Mouse (Mus musculus) heart, adult 18-20 months (tissue): ENCODE data around the gene Eif2a. TPM values are rescaled to one million over a fixed set of nuclear protein-coding genes. Genes with fewer than 3 reads are reported as not detected.

Experiments
- DNase-seq, 2 experiments: peaks; one replicate each; pipeline ENCODE4 v3.0.0; 2021 to 2022; ENCODE audit warnings: mixed read lengths in 1 of 2
- long read RNA-seq, 2 experiments: library from polyadenylated mRNA; stranded (forward); transcript quantifications; one replicate each; pipeline ENCODE4 v2.0.0; 2021
- total RNA-seq, 2 experiments: library from RNA; stranded (reverse); gene quantifications; 2 replicates each; pipeline ENCODE4 v1.2.3; 2021

Gene Eif2a
- total RNA-seq, result 10 to 100 TPM; 35.8 to 43.2 TPM
- long read RNA-seq, experiment 1, transcript Eif2a-201 (14 exons, 2,299 nt), result major isoform, 23 of 27 reads
- long read RNA-seq, experiment 1, partial matches to known transcripts, result 1 of 27 reads
- long read RNA-seq, experiment 1, other reads (novel, unspliced or antisense), result 2 of 27 reads
- long read RNA-seq, experiment 2, transcript Eif2a-201 (14 exons, 2,299 nt), result major isoform, 15 of 20 reads
- long read RNA-seq, experiment 2, partial matches to known transcripts, result 0 of 20 reads
- long read RNA-seq, experiment 2, other reads (novel, unspliced or antisense), result 2 of 20 reads

DNA sequence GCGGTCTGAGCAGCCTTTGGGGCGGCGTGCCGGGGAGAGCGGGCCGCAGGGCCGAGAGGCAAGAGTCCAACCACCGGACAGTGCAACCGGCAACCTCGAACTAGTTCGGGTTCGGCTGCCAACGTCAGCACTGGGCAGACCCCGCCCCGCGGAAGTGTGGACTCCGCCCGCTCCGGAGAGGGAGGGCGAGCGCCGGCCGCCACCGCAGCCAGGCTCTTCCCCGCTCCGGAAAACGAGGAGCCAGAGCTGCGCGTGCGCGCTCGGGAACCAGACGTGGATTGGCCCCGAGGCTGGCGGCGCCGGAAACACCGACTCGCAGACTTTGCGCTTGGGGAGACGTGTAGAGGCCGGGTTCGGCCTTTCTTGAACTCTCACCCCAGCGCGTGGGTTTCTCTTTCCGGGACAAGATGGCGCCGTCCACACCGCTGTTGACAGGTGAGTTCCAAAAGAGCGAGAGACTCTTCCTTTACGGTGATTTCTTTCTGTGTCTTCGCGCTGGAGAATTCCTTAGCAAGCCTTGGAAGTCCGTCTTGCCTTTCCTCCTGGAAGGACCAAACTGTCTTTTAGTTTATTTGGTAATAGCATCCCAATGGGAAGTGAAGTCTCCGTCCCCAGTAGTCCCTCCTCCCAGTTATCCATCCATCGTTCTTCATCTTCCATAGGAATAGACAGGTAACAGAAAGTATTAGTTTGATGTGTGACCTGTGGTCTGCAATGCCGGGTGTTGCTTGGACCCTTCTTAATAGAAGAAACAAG is at the start of gene Eif2a, which contains the start of gene Serp1:
TSS of gene Eif2a (plus strand) at position 170 of the 756 bp plus-strand sequence.
TSS of gene Serp1 (minus strand) at position 241 of the 756 bp plus-strand sequence.
- DNase-seq, result peak; percentile 96 to 100

- no peak for DNase-seq
Observed at GRCm38 (mm10) chr3:58478755-58479455, 46.7 kb upstream of the Eif2a start.

DNA sequence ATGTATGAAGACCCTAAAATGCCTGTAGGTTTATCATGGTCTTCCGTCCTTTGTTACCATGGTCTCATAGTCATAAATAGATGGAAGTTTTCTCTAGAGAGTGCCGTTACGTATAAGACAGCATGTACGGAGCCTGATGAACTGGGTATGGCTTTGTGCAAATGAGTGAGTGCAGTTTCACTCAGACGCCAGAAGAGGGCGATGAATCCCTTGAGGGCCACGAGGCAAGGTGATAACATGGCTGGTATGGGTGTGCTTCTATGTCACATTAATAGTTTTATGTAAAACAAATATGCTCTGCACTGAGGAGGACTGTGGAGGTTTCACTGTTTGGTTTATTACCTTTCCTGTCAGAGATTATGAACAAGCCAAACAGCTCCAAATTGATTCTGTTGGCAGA is 39.7 kb upstream of the Eif2a start:
- DNase-seq, result no peak

- no peak for DNase-seq
Observed at GRCm38 (mm10) chr3:58487121-58487520, 38.5 kb upstream of the Eif2a start.

GRCm38 (mm10) chr3:58487999-58488775 is 37.4 kb upstream of the Eif2a start:
- no peak for DNase-seq

- DNase-seq, result peak; percentile 29 to 57
Observed at GRCm38 (mm10) chr3:58490787-58491186, 34.8 kb upstream of the Eif2a start.

DNA sequence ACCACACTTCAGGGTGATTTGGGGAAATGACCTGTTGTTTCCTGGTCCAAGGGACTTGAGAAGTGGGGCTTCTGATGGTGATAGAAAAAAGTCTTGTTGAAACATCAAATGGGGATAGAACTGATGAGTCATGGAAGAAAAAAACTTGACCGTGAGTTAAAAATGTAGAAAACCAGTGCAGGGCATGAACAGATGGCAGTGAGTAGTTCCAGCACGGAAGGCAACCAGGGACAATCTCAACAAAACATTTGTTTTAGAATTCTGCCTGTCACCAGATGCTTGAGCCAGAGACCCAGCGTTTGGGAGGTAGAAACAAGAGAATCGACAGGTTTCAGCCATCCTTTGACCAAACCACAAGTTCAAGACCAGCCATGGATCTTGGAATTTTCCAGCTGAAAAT is 32.0 kb upstream of the Eif2a start:
- no peak for DNase-seq

- peak in 1 of 2 experiments; percentile 28 for DNase-seq
Observed at GRCm38 (mm10) chr3:58501961-58502360, 23.7 kb upstream of the Eif2a start.

DNA sequence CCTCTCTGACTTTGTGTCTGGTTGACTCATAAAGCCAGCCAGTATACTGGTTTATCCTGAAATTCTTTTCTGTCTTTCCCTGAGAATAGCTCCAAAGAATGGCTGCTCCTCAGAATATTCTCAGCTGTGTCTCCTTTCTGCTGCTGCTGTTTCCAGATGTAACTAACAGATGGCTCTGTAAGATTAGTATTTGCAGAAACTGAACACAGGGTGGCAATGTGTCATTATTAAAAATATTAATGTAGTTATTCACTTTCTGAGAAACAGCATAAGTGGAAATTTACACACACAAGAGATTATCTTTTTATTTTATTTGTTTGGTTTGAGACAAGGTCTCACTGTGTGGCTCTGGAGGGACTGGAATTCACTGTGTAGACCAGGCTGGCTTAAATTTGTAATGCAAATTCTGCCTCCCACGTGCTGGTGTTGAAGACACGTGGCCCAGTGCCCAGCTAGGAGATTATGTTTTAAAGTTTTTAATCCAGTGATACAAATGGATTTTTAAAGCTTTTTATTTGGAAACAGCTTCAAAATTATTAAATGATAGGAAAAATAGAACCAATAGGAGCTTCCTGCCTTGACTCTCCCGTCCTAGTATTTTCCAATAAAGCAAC is 21.8 kb upstream of the Eif2a start:
- DNase-seq, result no peak

DNA sequence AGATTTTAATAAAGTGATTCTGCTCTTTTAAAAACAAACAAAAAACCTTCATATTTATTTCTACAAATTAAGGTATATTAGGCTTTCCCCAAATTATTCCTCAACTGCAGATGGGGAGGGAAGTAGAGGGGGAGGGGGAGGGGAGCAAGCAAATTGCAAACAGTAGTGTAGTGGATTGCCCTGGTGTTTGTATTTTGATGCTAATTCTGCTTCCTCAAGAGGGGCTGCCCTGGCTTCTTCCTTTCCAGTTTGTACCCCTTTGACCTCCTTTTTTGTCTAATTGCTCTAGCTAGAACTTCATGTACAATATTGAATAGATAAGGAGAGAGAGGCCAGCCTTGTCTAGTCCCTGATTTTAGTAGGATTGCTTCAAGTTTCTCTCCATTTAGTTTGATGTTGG is 20.9 kb upstream of the Eif2a start:
- no peak for DNase-seq

GRCm38 (mm10) chr3:58508020-58508750 is 17.4 kb upstream of the Eif2a start:
- DNase-seq, result no peak

DNA sequence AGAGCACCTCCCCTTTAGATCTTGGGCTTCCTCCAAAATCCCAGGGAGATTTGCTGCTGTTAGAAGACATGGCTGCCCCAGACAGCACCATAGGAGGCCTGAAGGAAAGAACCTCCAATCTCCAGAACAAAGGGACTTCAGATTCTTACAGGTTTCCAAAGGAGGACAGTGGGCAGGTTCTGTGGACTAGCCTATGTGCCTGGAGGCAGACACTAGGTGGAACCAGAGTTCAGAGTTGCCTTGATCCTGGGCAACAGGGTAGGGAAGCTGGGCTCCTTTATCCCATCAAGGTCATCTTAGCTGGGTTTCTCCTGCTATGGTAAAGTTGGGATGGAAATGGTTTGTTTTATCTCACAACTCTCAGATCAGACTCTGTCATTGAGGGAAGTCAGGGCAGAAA is 14.0 kb upstream of the Eif2a start:
- no peak for DNase-seq

GRCm38 (mm10) chr3:58512740-58513139 is 12.9 kb upstream of the Eif2a start:
- DNase-seq, result no peak

DNA sequence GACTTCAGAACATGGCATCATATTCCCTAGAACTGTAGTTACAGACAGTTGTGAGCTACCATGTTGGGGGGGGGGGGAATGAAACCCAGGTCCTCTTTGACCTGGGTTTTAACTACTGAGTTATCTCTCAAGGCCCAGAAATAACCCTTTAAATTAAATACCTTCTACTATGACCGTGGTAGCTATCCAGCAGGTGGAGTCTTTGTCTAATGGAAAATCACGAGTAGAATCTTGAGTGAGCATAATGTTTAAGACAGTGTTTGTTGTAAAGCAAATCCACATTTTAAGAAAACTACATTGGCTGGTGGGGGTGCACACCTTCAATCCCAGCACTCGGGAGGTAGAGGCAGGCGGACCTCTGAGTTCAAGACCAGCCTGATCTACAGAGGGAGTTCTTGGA is 12.1 kb upstream of the Eif2a start:
- DNase-seq, result no peak

- DNase-seq, result no peak
Observed at GRCm38 (mm10) chr3:58515947-58516601, 9.5 kb upstream of the Eif2a start.

DNA sequence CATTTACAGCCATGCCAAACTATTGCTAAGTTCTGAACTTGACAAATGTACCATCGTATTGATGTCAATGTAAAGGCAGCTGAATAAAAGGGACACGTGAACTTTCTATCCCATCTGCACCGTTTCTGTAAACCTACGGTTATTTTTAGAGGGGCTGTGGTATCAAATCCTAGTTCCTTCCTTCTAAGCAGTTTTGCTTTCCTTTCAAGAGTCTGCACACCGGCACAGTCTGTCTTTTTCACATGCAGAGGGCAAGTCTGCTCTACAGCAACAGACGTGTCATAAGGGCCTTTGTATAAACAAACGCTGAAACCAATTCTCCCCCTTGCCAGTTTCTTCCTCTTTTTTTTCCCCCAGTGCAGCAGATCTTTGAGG is 9.0 kb upstream of the Eif2a start:
- peak in 1 of 2 experiments; percentile 51 for DNase-seq

DNA sequence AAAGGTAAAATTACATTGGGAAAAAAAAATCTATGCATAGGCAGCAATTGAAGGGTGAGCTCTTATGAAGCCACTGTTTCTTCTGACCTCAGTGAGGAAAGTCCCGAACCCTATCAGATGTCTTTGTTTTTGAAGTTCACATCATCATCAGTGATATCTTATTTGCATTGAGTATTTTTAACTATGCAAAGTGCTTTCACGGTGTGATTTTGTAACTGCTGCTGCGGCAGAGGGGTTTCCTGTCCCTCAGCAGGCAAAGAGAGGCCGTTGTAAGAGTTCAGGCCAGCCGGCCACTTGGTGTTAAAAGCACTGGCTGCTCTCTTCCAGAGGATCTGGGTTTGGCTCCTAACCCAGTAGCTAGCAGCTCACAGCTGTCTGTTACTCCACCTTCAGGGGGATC is 8.4 kb upstream of the Eif2a start:
- DNase-seq, result no peak

DNA sequence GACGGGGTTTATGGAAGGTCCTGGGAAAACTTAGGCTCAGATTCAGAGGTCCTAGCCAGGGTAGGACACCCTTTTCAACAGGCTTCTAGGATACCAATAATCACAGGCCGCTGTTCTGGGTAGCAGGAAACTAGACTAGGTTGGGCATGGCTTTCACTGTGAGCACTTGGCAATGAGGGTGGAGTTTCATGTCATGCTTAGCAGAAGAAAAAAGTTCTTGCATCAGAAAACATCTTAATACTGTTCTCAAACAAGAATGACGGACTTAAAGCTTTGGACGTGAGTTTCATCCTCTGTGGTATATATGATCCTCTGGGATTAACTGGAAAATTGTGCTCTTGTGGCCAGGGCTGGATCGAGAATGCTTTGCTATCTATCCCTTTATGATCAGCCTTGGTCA is 7.8 kb upstream of the Eif2a start:
- DNase-seq, result no peak

DNA sequence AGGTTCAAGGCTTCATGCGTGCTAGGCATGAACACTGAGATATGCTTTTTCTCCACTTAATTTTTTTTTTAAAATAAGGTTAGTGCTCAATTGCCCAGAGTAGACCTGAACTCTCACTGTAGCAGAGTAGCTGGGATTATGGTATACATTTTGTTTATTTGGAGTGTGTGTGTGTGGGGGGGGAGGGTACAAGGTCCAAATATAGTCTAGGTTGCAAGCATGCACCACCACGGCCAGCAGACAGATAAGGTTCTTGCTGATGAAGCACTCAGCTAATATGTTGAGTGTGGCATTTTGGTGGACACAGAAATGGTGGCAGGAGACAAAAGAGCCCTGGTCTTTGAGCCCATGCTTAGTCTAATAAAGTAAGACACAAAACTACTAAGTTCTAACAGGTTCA is 6.7 kb upstream of the Eif2a start:
- no peak for DNase-seq

GRCm38 (mm10) chr3:58519536-58519935 is 6.1 kb upstream of the Eif2a start:
- DNase-seq, result no peak

DNA sequence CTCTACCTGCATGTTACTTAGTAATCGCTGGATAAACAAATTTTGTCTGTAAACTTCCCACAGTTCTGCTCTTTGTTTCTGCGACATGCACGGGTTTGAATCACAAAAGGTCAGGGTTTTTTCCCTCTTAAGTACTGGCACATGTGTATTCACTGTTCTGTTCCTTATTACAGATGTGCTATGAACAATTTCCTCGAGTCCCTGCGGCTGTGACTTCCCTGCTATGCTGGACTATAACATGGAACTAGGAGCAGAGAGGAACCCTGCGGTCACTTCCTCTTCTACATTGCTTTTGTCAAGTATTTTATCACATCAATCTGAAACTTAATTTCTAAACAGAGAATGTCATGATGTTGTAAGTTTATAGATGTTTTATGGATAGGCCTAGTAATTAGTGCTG is 5.3 kb upstream of the Eif2a start:
- DNase-seq, result peak in 1 of 2 experiments; percentile 43
